Mouse (Mus musculus) heart, adult 2 months (tissue): ENCODE measurements around the gene Elp1. TPM values are rescaled to one million over a fixed set of nuclear protein-coding genes. Genes with fewer than 3 reads are reported as not detected.

ENCODE experiments used
- DNase-seq, 2 experiments: peaks; one replicate each; pipeline ENCODE4 v3.0.0; 2021
- H3K27ac ChIP-seq: fragments of 200-600 bp; 2 replicates; pipeline ENCODE4 v1.8.1; 2022
- H3K27me3 ChIP-seq: fragments of 200-500 bp; 2 replicates; pipeline ENCODE4 v1.6.1; 2012; ENCODE audit warnings: mild to moderate bottlenecking, low read length, inconsistent platforms, mixed read lengths; ENCODE audit not compliant: control insufficient read depth, insufficient read depth
- H3K36me3 ChIP-seq: fragments of 200-500 bp; 2 replicates; pipeline ENCODE4 v1.6.1; 2012; ENCODE audit warnings: low read length, inconsistent platforms; ENCODE audit not compliant: control insufficient read depth, insufficient read depth
- H3K4me1 ChIP-seq: fragments of 200-500 bp; 2 replicates; pipeline ENCODE4 v1.6.1; 2011; ENCODE audit warnings: low read length; ENCODE audit not compliant: control insufficient read depth, insufficient read depth
- H3K4me3 ChIP-seq: fragments of 200-600 bp; 2 replicates; pipeline ENCODE4 v1.8.1; 2022
- H3K79me2 ChIP-seq: fragments of 200-500 bp; replicated peaks from 2 replicates; pipeline ENCODE4 v1.6.1; 2012; ENCODE audit warnings: mild to moderate bottlenecking, inconsistent platforms, low read length, moderate library complexity, mixed read lengths; ENCODE audit not compliant: control insufficient read depth, insufficient read depth
- H3K9ac ChIP-seq: fragments of 200-500 bp; 2 replicates; pipeline ENCODE4 v1.6.1; 2012; ENCODE audit warnings: low read depth, mild to moderate bottlenecking, control low read depth, inconsistent platforms, low read length, mixed read lengths
- CTCF ChIP-seq: fragments of 200-600 bp; IDR thresholded peaks from 2 replicates; pipeline ENCODE4 v1.8.1; 2022; ENCODE audit warnings: antibody characterized with exemption, mild to moderate bottlenecking, moderate library complexity
- EP300 ChIP-seq: fragments of 200-500 bp; IDR thresholded peaks from 2 replicates; pipeline ENCODE4 v1.6.1; 2011; ENCODE audit warnings: low read depth, low read length, control low read depth; ENCODE audit not compliant: insufficient read depth
- POLR2A ChIP-seq: fragments of 200-500 bp; IDR thresholded peaks from 2 replicates; pipeline ENCODE4 v1.6.1; 2011; ENCODE audit warnings: mild to moderate bottlenecking, low read depth, low read length, control low read depth; ENCODE audit not compliant: insufficient read depth
- WGBS: fragments of 180-500 bp; shearing (Covaris S2); methylation state at CpG from one replicate; pipeline ENCODE4 v1.1.7; 2018; 5-methylcytosine and 5-hydroxymethylcytosine counted together
- intact Hi-C: fragments of 180-260 bp; cut with DNase I; formaldehyde crosslinking; loops from one replicate; pipeline ENCODE4 v1.15.1; 2025
- polyA plus RNA-seq: library from polyadenylated mRNA; depleted of rRNA; stranded (reverse); fragments of >200 nt; gene quantifications from 2 replicates; pipeline ENCODE4 v1.2.3, GENCODE M21; 2012; rRNA removed
- total RNA-seq, 2 experiments: library from RNA; stranded (reverse); gene quantifications; 2 replicates each; pipeline ENCODE4 v1.2.3; 2021

Gene Elp1
- total and polyA plus RNA-seq, 3 experiments: 13.7 to 19.8 (median 17.0) TPM

- H3K9ac ChIP-seq: no peak overlapping the region
- H3K36me3 ChIP-seq: no peaks in the 10 kb centered on the region
- intact Hi-C loops: no loop called here
- H3K79me2 ChIP-seq: no peaks in the 10 kb centered on the region
- no peak for TF ChIP-seq POLR2A
- no peak for TF ChIP-seq CTCF
- no peak for TF ChIP-seq EP300
- peaks cover 1% of the 10 kb centered on the region; the same call in 1 of the 2 replicates for H3K4me1 ChIP-seq
- H3K27ac ChIP-seq: no peak overlapping the region
- no peak for DNase-seq
- no peak overlapping the region for H3K4me3 ChIP-seq
- 41% methylated on average over 5 of the region's 5 CpGs for WGBS
- H3K27me3 ChIP-seq: no peaks in the 10 kb centered on the region
Measured at GRCm38 (mm10) chr4:56716801-56717200, 85.3 kb downstream of the Elp1 start.

GRCm38 (mm10) chr4:56713155-56713554, 89.0 kb downstream of the Elp1 start:
- WGBS: 85% methylated on average over 3 of the region's 3 CpGs

GRCm38 (mm10) chr4:56702234-56702633, 99.9 kb downstream of the Elp1 start:
- no peak for DNase-seq
- no peaks in the 10 kb centered on the region for H3K79me2 ChIP-seq
- no peak for TF ChIP-seq CTCF
- TF ChIP-seq POLR2A: no peak
- TF ChIP-seq EP300: no peak
- no peak overlapping the region for H3K27ac ChIP-seq
- no peaks in the 10 kb centered on the region; the same call in 1 of the 2 replicates for H3K4me1 ChIP-seq
- intact Hi-C loops: no loop called here
- 19% methylated on average over 10 of the region's 10 CpGs for WGBS
- H3K4me3 ChIP-seq: no peak overlapping the region
- no peaks in the 10 kb centered on the region for H3K36me3 ChIP-seq
- H3K27me3 ChIP-seq: no peaks in the 10 kb centered on the region
- no peak overlapping the region for H3K9ac ChIP-seq

More at GRCm38 (mm10) chr4:56713155-56713554, 89.0 kb downstream of the Elp1 start:
- H3K27me3 ChIP-seq: no peaks in the 10 kb centered on the region
- H3K9ac ChIP-seq: no peak overlapping the region
- no peak overlapping the region for H3K27ac ChIP-seq
- H3K4me1 ChIP-seq: peaks cover 1% of the 10 kb centered on the region; the same call in 1 of the 2 replicates
- TF ChIP-seq CTCF (no peak), EP300 (no peak), POLR2A (no peak)
- no peak for DNase-seq
- H3K79me2 ChIP-seq: no peaks in the 10 kb centered on the region
- no peaks in the 10 kb centered on the region for H3K36me3 ChIP-seq
- H3K4me3 ChIP-seq: no peak overlapping the region
- intact Hi-C loops: no loop called here

Other genes with a start within 250 kb of the Elp1 start
- not detected for gene Gm26657, start 62.3 kb downstream of the Elp1 start, total RNA-seq
- gene Gm26657, start 62.3 kb downstream of the Elp1 start, polyA plus RNA-seq: not detected in 2 replicates
- gene Actl7b, start 60.9 kb downstream of the Elp1 start, total RNA-seq: not detected
- gene Actl7b, start 60.9 kb downstream of the Elp1 start, polyA plus RNA-seq: 0.64 and 0.74 TPM in 2 replicates
- not detected for gene Actl7a, start 58.9 kb downstream of the Elp1 start, total RNA-seq
- gene Actl7a, start 58.9 kb downstream of the Elp1 start, polyA plus RNA-seq: 0.23 and 0.37 TPM in 2 replicates
- gene Fam206a, start within 50 bp of the Elp1 start, total RNA-seq: 1 to 10 TPM; 2.0 to 2.2 TPM
- 1.9 TPM in 2 replicates for gene Fam206a, start within 50 bp of the Elp1 start, polyA plus RNA-seq
- 10 to 100 TPM; 30.8 to 31.9 TPM for gene Ctnnal1, start 62.9 kb upstream of the Elp1 start, total RNA-seq
- 6.5 and 12.7 TPM in 2 replicates for gene Ctnnal1, start 62.9 kb upstream of the Elp1 start, polyA plus RNA-seq
- 10 to 100 TPM; 66.3 to 77.3 TPM for gene Tmem245, start 145.1 kb upstream of the Elp1 start, total RNA-seq
- 24.0 and 42.0 TPM in 2 replicates for gene Tmem245, start 145.1 kb upstream of the Elp1 start, polyA plus RNA-seq
- gene Frrs1l, start 188.1 kb upstream of the Elp1 start, total RNA-seq: under 1 TPM; 0.03 to 0.05 TPM
- 0.06 and 0.09 TPM in 2 replicates for gene Frrs1l, start 188.1 kb upstream of the Elp1 start, polyA plus RNA-seq